Mouse (Mus musculus): ENCODE measurements around the gene Churc1.

- TF ChIP-seq POLR2A (IDR thresholded peaks at IDR 0.05; ENCODE audit: borderline replicate concordance, extremely low read depth, insufficient read depth, insufficient read length, poor library complexity, severe bottlenecking) (no peak), CTCF (IDR thresholded peaks at IDR 0.05; ENCODE audit: borderline replicate concordance, extremely low read depth, insufficient read depth, insufficient read length) (no peak)
These were observed 57.3 kb downstream of the Churc1 start, which contains the start of gene Rab15 for GRCm38 (mm10) chr12:76822651-76823041.

All from brain, embryonic 14.5 days (tissue).